Mouse (Mus musculus) megakaryocyte, embryonic 14.5 days (primary cell): ENCODE measurements around the gene Gm49395.

Source experiments
- FLI1 ChIP-seq: IDR thresholded peaks from 2 replicates; pipeline ENCODE4 v1.6.1; 2012; ENCODE audit warnings: low read length, inconsistent platforms, mixed read lengths
- GATA1 ChIP-seq: IDR thresholded peaks from 3 replicates; pipeline ENCODE4 v1.6.1; 2012; ENCODE audit warnings: mixed read lengths, low read length, inconsistent platforms, borderline replicate concordance

GRCm38 (mm10) chr13:115057555-115057954 lies 44.2 kb downstream of the Gm49395 start:
- TF ChIP-seq GATA1 = no peak
- no peak for TF ChIP-seq FLI1
